Mouse (Mus musculus) hematopoietic stem cell, adult 5-6 weeks (primary cell): ENCODE measurements at regions not wholly inside any gene's neighbourhood (a gene's known extent, or its start where the extent isn't known, plus 50 kb on each side); places are given as distances from the start of the nearest gene placed in this dataset.
"Not testable (repeated sequence)": the region's sequence is repeated elsewhere in the genome, so short reads cannot be mapped to it uniquely, and the experiment has no call there.

Source experiments
- ATAC-seq, 2 experiments: fragments of 125-278 bp in 1 of 2; replicated peaks in 1 of 2; 2 replicates each; pipeline ENCODE4 v1.8.0; 2016 to 2017; ENCODE audit warnings: inconsistent platforms in 2 of 2, mild to moderate bottlenecking in 2 of 2, moderate number of reproducible peaks in 2 of 2, low read depth in 1 of 2, moderate TSS enrichment in 1 of 2; ENCODE audit not compliant: low FRiP score in 2 of 2, poor library complexity in 2 of 2, severe bottlenecking in 2 of 2, insufficient read depth in 1 of 2, low TSS enrichment in 1 of 2

DNA sequence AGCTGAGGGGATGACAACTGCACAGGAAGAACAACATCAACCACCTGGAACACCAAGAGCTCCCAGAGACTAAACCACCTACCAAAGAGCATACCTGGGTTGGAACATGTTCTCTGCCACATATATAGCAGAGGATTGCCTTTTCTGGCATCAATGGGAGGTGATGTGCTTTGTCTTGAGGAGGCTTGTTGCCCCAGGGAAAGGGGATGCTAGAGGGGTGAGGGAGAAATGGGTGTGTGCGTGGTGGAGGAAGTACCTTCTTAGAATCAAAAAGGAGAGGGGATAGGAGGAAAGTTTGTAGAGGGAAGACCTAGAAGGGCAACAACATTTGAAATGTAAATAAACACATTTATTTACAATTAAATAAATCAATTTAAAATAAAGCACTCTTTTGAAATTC is 358.5 kb upstream of the Pfkp start:
- no peak for ATAC-seq

DNA sequence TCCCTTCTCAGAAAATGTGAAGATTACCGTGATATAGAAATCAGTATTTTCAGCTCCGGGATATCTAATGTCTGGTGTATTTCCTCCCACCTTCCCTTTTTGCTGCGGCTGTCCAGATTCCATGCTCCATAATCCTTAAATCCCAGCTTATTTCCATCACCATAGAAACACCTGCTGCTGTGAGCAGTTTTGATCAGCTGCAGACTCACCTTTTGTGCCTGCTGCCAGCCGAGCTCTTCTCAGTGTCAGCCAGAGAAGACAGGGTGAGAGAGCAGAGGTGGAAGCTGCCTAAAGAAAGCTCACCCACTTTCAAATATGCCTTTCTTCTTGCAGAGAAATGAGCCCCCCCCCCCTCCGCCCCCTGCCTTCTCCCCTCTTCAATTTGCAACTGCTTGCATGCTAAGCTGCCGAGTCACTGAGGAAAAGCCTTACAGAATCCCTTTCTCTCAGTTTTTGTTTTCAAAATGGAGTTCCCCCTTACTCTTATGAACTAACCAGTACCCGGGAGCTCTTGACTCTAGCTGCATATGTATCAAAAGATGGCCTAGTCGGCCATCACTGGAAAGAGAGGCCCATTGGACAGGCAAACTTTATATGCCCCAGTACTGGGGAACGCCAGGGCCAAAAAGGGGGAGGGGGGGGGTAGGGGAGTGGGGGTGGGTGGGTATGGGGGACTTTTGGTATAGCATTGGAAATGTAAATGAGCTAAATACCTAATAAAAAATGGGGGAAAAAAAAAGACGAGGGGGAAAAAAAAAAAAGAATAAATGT is 350.1 kb upstream of the Pfkp start:
- not testable (repeated sequence) for ATAC-seq

DNA sequence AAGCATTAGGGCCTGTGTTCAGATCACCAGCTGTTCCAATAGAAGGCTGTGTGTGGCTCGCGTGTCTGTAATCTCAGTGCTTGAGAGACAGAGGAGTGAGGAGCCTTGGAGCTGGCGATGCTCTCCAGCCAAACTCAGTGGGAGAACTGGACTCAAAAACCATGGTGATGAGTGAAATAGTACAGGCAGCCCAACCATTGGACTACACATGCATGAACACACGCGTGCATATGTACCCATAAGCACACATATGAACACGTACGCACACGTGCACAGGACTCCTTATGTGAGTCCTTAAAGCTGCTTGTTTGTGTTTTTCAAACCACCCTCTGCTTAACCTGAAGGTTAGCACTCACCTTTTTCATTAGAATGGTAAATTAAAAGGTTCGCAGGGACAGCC is 349.5 kb upstream of the Pfkp start:
- no peak for ATAC-seq

DNA sequence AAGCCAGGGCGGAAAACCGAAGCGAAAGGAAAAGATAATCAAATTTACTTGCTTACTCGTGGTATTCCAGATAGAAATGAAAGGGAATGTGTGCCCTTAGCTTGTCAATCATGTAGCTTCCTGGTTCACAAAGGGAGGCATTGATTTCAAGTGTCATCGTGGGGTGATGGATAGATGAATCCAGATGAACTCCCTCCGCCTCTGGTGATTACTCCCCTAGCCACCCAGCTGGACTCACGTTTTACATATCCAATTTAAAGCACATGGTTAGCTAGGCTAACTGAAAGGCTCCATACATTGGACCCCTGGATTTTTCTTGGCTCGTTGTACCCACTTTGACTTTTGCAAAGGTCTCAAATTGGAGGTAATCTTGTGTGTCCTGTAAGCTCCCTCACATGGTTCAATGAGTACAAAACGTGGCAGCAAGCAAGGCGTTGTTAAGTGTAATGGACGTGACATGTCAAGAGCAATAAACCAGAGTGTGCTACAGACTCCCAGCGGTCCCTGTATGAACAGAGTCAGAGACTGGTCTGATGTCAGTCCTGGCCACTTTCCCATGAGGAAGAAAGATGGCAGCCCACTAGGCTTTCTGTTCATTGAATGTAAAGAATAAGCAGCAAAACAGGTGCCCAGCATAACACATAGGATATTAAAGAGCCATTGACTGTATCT is 343.9 kb upstream of the Pfkp start:
- ATAC-seq: no peak

DNA sequence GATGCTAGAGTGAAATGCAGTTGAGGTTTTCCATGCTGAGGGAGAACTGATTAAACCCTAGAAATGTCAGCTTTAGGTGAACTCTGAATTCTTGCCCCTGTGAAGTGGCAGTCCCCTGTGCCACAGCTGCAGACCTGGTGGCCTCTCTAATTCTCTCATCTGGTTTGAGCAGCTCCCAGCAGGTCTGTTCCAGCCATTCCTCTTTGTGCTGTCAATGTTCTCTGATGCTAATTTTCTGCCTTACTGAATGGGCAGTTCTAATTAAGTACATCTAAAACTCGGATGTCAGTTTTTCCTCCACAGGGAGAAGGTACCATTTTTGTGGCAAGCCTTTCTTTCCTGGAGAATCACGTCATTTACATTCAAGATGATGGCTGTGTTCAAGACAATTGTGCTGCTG is 343.1 kb upstream of the Pfkp start:
- ATAC-seq: no peak

DNA sequence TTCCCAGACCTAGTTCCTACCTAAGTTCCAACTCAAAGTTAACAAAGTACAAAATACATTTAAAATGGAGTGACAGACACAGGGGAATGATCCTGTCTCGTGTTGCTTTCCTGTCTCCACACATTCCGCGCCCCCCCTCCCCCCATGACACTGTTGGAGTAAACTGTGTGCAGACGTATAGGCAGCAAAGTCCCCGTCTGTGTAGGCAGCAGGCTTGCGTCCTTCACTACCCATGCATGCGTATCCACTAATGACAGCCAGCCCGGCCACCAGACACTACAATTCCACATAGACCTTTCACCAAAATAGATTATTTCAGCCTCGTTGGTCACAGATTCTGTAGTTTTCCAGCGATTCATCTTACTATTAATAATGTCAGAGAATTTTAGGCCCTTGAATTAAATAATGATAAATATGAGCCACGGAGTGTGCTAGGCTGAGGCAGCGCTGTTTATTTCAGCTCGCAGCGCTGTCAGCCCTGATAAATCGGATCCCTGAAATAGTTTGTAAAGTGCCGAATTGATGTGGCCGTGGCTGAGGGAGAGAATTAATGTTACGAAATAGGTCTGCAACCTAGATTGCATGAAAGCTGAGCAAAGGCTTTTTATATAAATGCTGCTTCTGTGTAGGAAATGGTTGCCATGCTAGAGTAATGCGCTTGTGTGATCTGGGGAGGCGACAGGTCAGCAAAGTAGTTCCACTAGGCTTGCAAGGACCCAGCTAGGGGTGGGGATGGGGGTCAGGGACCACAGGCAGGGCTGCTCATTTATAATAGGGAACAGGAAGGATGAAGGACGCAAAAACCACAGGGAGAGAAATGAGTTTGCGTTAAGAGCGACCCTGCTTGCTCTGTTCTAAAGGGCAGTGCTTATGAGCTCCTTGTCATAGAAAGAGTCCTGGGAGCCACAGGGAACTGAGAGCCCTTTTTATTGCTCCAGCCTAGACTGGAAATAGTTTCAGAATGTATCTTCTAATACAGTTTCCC is 336.7 kb upstream of the Pfkp start:
- ATAC-seq: no peak

DNA sequence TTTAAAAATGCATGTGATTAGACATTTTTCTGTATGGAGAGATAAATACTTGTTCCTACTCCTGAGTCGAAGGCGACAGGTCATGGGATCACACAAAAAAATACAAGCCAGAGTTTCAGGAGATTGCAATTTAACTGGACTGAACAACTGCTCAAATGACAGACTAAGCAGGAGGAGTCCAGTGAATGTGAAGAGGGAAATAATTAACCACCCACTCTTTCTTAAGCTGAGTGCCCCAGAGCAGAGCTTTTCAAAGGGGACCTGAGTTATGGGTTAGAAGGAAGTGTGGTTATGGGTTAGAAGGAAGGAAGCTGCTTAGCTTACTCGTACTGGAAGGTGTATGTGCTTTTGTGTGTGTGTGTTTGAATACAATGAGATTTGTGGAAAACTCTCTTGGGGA is 307.1 kb upstream of the Pfkp start:
- ATAC-seq: no peak

DNA sequence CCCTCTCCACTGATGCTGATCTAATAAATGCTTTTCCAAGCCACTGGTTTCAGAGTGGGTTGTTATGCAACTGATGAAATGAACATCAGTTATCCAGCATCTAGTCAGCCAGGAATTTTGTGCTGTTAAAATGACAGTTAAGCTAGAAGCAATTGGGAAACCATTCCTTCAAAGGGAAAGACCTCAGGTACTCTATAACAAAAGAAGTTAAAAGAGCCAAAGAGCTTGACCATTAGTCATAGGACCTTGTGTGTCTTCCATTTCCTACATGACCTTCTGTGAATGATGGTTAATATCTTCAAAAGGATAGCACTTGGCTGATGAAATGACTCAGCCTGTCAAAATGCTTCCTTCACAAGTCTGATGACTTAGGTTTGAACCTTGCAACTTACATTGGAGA is 275.6 kb upstream of the Pfkp start:
- ATAC-seq: no peak

DNA sequence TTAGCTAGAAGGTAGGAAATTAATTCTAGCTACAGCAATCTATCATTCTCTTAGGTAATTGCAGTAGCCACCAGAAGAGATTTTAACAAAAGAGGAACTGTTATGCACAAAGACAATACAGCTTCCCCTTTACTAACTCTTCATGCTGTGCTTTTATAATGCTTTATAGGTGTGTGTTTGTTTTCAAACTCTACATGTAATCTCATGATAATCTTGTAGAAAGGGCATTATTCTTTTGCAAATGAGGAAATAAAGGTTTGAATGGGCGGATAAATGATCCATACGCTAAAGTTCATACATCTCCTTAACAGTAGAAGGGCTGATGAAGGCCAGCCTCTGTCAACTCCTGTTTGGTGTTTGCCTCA is 273.8 kb upstream of the Pfkp start:
- ATAC-seq: peak; percentile 75 to 87; a peak in 3 of 4 replicates

DNA sequence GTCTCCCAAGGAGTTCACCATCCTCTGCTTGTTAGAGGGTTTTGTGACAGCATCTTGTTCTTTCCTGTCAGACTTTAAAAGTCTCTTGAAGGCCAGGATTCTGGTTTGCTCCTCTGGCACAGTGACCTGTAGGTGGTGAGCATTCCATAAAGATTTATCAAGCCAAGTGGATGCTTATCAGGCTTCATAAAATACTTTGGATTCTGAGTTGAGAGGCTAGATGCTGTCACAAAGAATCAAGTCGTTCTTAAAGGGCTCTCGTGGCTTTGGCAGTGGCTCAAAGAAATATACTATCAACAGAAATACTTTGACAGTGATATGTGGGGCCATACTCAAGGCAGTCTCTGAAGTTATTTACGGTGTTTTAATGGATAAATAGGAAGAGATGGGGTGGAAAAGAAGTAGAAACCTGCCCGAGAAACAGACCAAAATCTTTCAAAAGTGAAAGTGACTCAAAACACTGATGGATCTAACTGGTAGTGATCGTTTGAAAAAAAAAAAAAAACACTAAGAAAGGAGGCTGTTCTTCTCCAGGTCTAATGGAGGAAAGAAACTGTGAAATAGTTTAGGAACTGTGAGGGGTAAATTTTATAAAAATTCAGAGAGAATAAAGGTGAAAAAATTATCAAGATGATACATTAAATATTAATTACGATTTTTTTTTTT is 273.2 kb upstream of the Pfkp start:
- ATAC-seq: peak in 1 of 2 experiments; percentile 46; a peak in 2 of 4 replicates

DNA sequence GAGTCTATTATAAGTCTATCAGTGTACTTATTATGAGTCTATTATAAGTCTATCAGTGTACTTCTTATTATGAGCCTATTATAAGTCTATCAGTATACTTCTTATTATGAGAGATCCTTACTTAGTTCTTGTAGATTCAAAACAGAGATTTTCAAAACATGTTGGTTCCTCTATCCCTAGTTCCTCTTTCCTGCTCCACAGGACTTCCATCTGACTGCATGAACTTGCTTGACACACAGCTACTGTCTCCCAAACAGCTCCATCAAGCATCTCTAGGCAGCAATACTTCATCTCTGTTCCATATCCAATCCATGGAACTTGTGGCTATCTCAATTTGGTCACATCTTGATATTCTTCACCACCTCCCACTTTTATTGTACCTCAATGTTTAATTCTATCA is 257.4 kb upstream of the Pfkp start:
- no peak; a peak in 1 of 4 replicates for ATAC-seq

DNA sequence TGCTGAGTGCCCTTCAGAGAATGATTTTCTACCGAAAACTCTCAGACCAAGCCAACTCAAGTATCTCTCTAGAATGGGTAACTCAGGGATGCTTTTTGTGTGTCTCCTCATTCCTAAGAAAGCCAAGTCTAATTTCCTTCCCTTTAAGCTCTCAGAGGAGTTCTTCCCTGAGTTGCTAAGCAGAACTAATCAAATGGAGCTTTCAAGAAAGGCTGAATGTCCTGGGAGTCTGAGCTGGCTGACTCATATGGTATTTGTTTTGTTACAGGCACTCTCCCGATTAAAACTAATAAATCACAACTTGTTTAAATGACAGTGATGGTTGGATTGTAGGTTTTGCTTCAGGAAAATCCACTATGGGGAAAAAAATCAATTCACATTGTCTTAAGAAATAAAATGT is 253.1 kb upstream of the Pfkp start:
- no peak for ATAC-seq

DNA sequence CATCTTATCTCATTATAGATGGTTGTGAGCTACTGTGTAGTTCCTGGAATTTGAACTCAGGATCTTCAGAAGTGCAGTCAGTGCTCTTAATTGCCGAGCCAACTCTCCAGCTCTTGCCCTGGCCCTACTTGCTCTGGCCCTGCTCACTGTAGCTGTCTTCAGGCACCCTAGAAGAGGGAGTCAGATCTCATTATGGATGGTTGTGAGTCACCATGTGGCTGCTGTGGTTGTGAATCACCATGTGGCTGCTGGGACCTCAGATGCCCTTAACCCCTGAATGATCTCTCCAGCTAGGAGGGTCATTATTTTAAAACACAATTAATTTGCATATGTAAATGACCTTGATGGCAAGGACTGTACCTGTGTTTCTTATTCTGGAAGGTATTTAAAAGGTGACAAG is 249.1 kb upstream of the Pfkp start:
- ATAC-seq: no peak

DNA sequence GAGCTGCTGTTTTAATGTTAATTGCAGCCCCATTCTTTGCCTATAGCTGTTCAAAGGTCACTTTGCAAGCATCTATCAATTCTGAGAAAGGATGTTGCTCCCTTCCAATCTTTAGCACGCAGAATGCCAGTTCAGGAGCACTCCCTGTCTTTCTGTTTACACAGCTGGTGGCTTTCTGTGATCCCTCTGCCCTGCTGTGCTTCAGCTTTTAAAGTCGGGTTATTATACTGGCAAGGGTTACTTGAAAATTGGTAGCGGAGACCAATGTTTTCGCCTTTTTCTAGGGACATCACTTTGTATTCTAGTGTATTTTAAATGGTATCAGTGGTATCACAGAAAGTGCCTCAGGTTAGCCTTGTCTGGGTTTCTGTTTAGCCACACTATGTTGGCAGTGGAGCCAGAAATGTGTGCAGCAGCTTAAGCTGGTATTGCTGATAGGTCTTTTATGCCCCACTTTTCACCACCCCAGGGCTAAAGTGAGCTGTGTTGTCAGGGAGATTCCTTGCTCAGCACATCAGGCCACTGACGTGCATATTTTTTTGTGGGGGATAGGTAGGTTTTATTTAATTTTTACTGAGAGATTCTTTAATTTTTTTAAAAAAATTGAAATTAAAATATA is 243.0 kb upstream of the Pfkp start:
- ATAC-seq: no peak

DNA sequence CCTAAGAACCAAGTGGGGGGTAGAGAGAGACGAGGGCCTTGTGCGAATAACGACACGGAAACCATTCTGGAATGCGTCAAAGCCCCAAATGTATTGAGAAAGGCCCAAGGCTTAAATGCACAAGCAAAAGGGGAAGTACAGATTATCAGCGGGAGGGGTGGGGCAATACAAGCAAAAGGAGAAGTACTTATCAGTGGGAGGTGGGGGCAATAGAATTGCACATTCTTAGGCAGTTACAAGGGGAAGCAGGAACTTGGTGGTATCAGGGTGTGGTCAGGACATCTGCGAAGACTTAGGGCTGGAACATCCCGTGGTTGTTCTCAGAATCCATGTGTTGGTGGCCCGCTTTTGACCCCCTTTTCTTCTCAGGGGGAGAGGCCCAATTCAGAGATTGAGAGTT is 240.9 kb upstream of the Pfkp start:
- 0 out of 4 replicates have a peak, but pooled peaks of 1 of the 2 experiments have one; percentile 9 for ATAC-seq

DNA sequence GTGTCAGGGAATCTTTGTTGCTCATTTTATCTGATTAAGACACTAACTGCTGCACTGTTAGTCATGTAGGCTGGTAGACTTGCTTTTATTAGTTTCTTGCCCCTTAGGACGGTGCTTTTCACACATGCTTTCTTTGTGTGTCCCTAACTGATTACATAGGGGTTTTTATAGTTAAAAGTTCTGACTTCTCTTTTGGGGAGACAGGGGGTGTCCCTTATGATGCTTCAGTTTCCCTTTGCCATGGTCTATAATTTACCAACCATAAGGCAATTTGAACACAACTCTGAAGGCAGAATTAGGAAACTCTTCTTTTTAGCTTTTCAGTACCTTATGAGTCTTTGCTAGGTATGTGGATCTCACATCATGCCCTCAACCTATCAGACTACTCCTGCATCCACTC is 239.8 kb upstream of the Pfkp start:
- no peak for ATAC-seq
